Mouse (Mus musculus) intestine, embryonic 14.5 days (tissue): ENCODE results near the gene Nmnat2. TPM values are rescaled to one million over a fixed set of nuclear protein-coding genes. Genes with fewer than 3 reads are reported as not detected.
A peak's percentile ranks its signal among the peaks of the same experiment; 100 is the strongest.

ENCODE experiments used
- ATAC-seq: fragments of 200-750 bp; cut with Nextera tagmentation; replicated peaks from 2 replicates; pipeline ENCODE4 v1.8.0; 2017; ENCODE audit warnings: low read depth, moderate number of reproducible peaks, moderate TSS enrichment, moderate library complexity; ENCODE audit not compliant: low FRiP score, low TSS enrichment
- DNase-seq: peaks from one replicate; pipeline ENCODE4 v3.0.0-alpha.2; 2018; ENCODE audit warnings: low spot score
- H3K27ac ChIP-seq: fragments of 300-500 bp; sonication (generic); 2 replicates; pipeline ENCODE4 v1.5.1; 2014; ENCODE audit warnings: low read depth, mild to moderate bottlenecking, control low read depth
- H3K27me3 ChIP-seq: fragments of 300-500 bp; sonication (generic); replicated peaks from 2 replicates; pipeline ENCODE4 v1.6.1; 2014; ENCODE audit warnings: low read length, control low read depth; ENCODE audit not compliant: control insufficient read depth, insufficient read depth
- H3K36me3 ChIP-seq: fragments of 300-500 bp; sonication (generic); 2 replicates; pipeline ENCODE4 v1.6.1; 2014; ENCODE audit warnings: low read length, control low read depth; ENCODE audit not compliant: control insufficient read depth, insufficient read depth
- H3K4me1 ChIP-seq: fragments of 300-500 bp; sonication (generic); replicated peaks from 2 replicates; pipeline ENCODE4 v1.6.1; 2014; ENCODE audit warnings: low read length, control low read depth, mixed read lengths; ENCODE audit not compliant: control insufficient read depth, insufficient read depth
- H3K4me2 ChIP-seq: fragments of 300-500 bp; sonication (generic); 2 replicates; pipeline ENCODE4 v1.6.1; 2014; ENCODE audit warnings: low read length
- H3K4me3 ChIP-seq: fragments of 300-500 bp; sonication (generic); 2 replicates; pipeline ENCODE4 v1.5.1; 2014; ENCODE audit warnings: low read depth, low read length, control low read depth, mixed read lengths
- H3K9ac ChIP-seq: fragments of 300-500 bp; sonication (generic); 2 replicates; pipeline ENCODE4 v1.6.1; 2014; ENCODE audit warnings: mild to moderate bottlenecking, low read length
- H3K9me3 ChIP-seq: fragments of 300-500 bp; sonication (generic); 2 replicates; pipeline ENCODE4 v1.6.1; 2016; ENCODE audit warnings: low read length, control low read depth; ENCODE audit not compliant: control insufficient read depth
- WGBS: fragments of 180-500 bp; shearing (Covaris S2); extraction: QIAGEN DNeasy Blood & Tissue Kit; methylation state at CpG from one replicate; pipeline ENCODE4 v1.1.7; 2014; 5-methylcytosine and 5-hydroxymethylcytosine counted together
- polyA plus RNA-seq: library from polyadenylated mRNA; unstranded; fragments of >200 nt; fragmentation: Nextera tagmentation; extraction: Ambion mirVana; gene quantifications from 2 replicates; pipeline ENCODE4 v1.2.1, GENCODE M21; 2014

The Nmnat2 gene
- polyA plus RNA-seq, 1 experiment from 2014 or later, result 3.5 TPM

GRCm38 (mm10) chr1:152972957-152973356, 18.2 kb downstream of the Nmnat2 start:
- no peak for DNase-seq
- ATAC-seq, result no peak

DNA sequence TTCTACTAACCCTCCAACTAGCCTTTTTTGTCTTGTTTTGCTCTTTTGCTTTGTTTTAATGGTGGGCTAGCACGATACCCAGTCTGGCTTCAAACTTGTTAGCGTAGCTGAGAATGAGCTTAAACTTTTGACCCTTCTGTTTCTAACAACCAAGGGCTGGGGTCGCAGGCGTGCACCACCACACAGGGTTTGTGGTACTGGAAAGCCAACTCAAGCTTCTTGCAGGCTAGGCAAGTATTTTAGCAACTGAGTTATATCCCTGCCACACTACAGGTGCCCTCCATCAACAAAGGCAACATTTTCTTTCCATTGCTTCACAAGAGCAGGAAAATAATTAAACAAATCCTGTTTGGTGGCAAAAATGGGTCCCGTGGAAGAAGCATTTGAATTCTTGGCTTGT, 18.6 kb downstream of the Nmnat2 start:
- WGBS, result 26% methylated on average over 5 of the region's 5 CpGs
- 0 out of 2 replicates have a peak, but pooled peaks cover 4% of the 10 kb centered on the region for H3K9me3 ChIP-seq
- no peaks in the 10 kb centered on the region for H3K4me1 ChIP-seq
- no peak overlapping the region for H3K4me3 ChIP-seq
- H3K9ac ChIP-seq, result no peak overlapping the region
- ATAC-seq (no peak), DNase-seq (no peak)
- no peak overlapping the region for H3K4me2 ChIP-seq
- no peaks in the 10 kb centered on the region for H3K27me3 ChIP-seq
- H3K27ac ChIP-seq, result no peak overlapping the region
- no peaks in the 10 kb centered on the region for H3K36me3 ChIP-seq

More at GRCm38 (mm10) chr1:152972957-152973356, 18.2 kb downstream of the Nmnat2 start:
- Histone ChIP-seq H3K4me3 (no peak overlapping the region), H3K27ac (no peak overlapping the region), H3K4me2 (no peak overlapping the region), H3K27me3 (no peaks in the 10 kb centered on the region), H3K9me3 (0 out of 2 replicates have a peak, but pooled peaks cover 4% of the 10 kb centered on the region), H3K4me1 (no peaks in the 10 kb centered on the region), H3K9ac (no peak overlapping the region), H3K36me3 (no peaks in the 10 kb centered on the region)
- 20% methylated on average over 4 of the region's 4 CpGs for WGBS

DNA sequence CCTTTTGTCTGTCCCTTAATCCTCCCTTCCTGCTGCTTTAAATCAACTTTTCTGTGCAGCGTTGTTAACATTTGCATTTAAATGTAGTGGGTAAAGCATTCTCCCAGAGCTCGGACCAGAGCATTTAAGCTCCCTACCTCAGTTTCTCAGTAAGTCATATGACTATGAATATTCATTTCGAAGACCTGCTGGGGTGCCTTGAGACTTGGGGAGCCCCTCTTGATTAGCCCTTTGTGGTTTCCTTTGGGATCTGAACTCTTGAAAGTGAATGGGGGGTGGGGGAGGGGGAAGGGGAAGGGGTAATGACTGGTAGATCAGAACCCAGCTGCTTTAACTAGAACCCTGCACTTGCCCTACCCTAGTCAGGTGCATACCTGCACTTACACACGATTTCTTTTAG, 19.1 kb downstream of the Nmnat2 start:
- no peak for ATAC-seq
- DNase-seq, result no peak
- 0 out of 2 replicates have a peak, but pooled peaks cover 4% of the 10 kb centered on the region for H3K9me3 ChIP-seq
- no peak overlapping the region for H3K4me3 ChIP-seq
- no peaks in the 10 kb centered on the region for H3K36me3 ChIP-seq
- no peaks in the 10 kb centered on the region for H3K4me1 ChIP-seq
- no peak overlapping the region for H3K27ac ChIP-seq
- H3K9ac ChIP-seq, result no peak overlapping the region
- H3K4me2 ChIP-seq, result no peak overlapping the region
- 34% methylated on average over 4 of the region's 4 CpGs for WGBS
- no peaks in the 10 kb centered on the region for H3K27me3 ChIP-seq

- Histone ChIP-seq H3K9ac (no peak overlapping the region), H3K27ac (no peak overlapping the region), H3K9me3 (0 out of 2 replicates have a peak, but pooled peaks cover 4% of the 10 kb centered on the region), H3K4me2 (no peak overlapping the region), H3K36me3 (no peaks in the 10 kb centered on the region), H3K27me3 (no peaks in the 10 kb centered on the region), H3K4me1 (no peaks in the 10 kb centered on the region), H3K4me3 (no peak overlapping the region)
- ATAC-seq (no peak), DNase-seq (no peak)
- 72% methylated on average over 3 of the region's 3 CpGs for WGBS
These were observed 20.4 kb downstream of the Nmnat2 start for GRCm38 (mm10) chr1:152975144-152975543.

DNA sequence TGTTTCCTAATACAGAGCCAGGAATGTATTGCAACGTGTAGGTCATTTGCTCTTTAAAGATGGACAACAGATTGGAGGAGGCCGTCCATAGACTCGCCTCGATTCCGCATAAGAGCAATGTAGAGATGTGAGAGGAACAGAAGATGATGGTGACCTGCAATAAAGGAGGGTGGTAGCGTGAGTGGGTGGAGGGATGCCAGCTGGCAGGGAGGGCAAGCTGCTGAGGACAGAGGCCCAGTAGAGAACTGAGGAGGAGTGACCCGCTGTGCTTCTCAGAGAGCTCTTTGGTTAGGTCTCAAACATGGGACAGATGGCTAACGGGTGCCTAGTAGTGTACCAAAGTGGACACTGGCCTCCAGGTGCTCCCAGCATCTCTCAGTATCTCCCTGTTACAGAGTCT, 23.9 kb downstream of the Nmnat2 start:
- Histone ChIP-seq H3K9ac (no peak overlapping the region), H3K4me1 (no peaks in the 10 kb centered on the region), H3K27me3 (no peaks in the 10 kb centered on the region), H3K4me3 (no peak overlapping the region), H3K4me2 (no peak overlapping the region), H3K36me3 (no peaks in the 10 kb centered on the region), H3K27ac (no peak overlapping the region), H3K9me3 (no peaks in the 10 kb centered on the region)
- 90% methylated on average over 8 of the region's 8 CpGs for WGBS
- ATAC-seq, result no peak
- no peak for DNase-seq

DNA sequence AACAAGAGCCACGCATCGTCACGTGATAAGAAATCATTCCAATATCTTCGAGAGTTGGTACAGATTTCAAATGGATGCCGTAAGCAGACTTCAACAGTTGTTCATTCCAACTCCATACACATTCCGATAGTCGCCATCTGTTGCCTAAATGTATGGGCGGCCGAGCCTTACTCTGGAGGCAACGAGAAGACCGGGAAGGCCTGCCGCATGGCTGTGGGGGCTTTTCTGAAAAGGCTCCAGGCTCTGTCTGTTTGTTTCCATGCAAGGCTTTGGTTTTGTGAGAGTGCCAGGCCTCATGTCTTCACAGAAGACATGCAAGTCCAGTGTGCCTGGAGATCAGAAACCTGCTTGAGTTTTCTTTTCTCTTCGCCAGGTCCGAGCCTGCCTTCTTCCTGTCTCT, 28.6 kb downstream of the Nmnat2 start:
- Histone ChIP-seq H3K4me3 (no peak overlapping the region), H3K27me3 (no peaks in the 10 kb centered on the region), H3K9ac (no peak overlapping the region), H3K9me3 (no peaks in the 10 kb centered on the region), H3K36me3 (no peaks in the 10 kb centered on the region), H3K4me1 (no peaks in the 10 kb centered on the region), H3K4me2 (no peak overlapping the region), H3K27ac (no peak overlapping the region)
- peak; percentile 16 for DNase-seq
- ATAC-seq, result no peak
- WGBS, result 91% methylated on average over 14 of the region's 14 CpGs

DNA sequence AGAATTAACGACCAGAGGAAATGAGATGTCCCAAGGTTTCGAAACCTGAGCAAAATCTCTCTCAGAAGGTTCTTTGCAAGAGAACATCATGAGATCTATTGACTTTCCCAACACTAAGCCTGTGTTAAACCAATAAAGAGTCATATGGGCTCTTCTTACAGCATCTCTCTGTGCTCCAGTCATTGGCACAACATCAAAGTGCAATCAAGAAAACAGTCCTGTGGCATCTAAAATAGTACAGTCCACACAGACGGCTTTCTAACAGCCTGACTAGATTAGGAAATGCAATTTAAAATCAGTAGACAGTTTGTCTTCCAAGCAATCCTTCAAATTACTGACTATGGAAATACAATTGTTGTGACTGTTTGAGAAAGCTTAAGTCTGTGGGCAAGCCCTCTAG, 32.2 kb downstream of the Nmnat2 start:
- no peak overlapping the region for H3K4me3 ChIP-seq
- DNase-seq, result no peak
- 78% methylated on average over 3 of the region's 3 CpGs for WGBS

GRCm38 (mm10) chr1:152990067-152990466, 35.3 kb downstream of the Nmnat2 start:
- Histone ChIP-seq H3K27ac (no peak overlapping the region), H3K4me2 (no peak overlapping the region), H3K9me3 (no peaks in the 10 kb centered on the region), H3K4me1 (no peaks in the 10 kb centered on the region), H3K4me3 (no peak overlapping the region), H3K36me3 (no peaks in the 10 kb centered on the region), H3K9ac (no peak overlapping the region), H3K27me3 (no peaks in the 10 kb centered on the region)
- ATAC-seq (no peak), DNase-seq (no peak)
- WGBS, result 82% methylated on average over 5 of the region's 5 CpGs

More for the DNA sequence above, 32.2 kb downstream of the Nmnat2 start:
- H3K9me3 ChIP-seq, result no peaks in the 10 kb centered on the region
- ATAC-seq, result no peak
- H3K27me3 ChIP-seq, result no peaks in the 10 kb centered on the region
- H3K4me2 ChIP-seq, result no peak overlapping the region
- no peaks in the 10 kb centered on the region for H3K4me1 ChIP-seq
- no peak overlapping the region for H3K9ac ChIP-seq
- no peak overlapping the region for H3K27ac ChIP-seq
- no peaks in the 10 kb centered on the region for H3K36me3 ChIP-seq

GRCm38 (mm10) chr1:152992271-152993134, 37.7 kb downstream of the Nmnat2 start:
- DNase-seq (no peak), ATAC-seq (no peak)
- Histone ChIP-seq H3K36me3 (no peaks in the 10 kb centered on the region), H3K4me2 (no peak overlapping the region), H3K4me3 (no peak overlapping the region), H3K27me3 (no peaks in the 10 kb centered on the region), H3K9me3 (no peaks in the 10 kb centered on the region), H3K9ac (no peak overlapping the region), H3K27ac (no peak overlapping the region), H3K4me1 (no peaks in the 10 kb centered on the region)
- WGBS, result 49% methylated on average over 6 of the region's 6 CpGs
